Mouse (Mus musculus): ENCODE data around the gene Bag6. TPM values are rescaled to one million over a fixed set of nuclear protein-coding genes. Genes with fewer than 3 reads are reported as not detected.

Bag6 gene
- total RNA-seq, 1 experiment from 2014 or later = 103 TPM

- no peak for ATAC-seq (replicated peaks; ENCODE audit: low read depth, poor library complexity, severe bottlenecking)
Measured at GRCm38 (mm10) chr17:35140490-35140996, 5.6 kb downstream of the Bag6 start.

GRCm38 (mm10) chr17:35141971-35142370 is 7.0 kb downstream of the Bag6 start:
- ATAC-seq (replicated peaks; ENCODE audit: low read depth, poor library complexity, severe bottlenecking) = no peak

GRCm38 (mm10) chr17:35146139-35146538 is 11.2 kb downstream of the Bag6 start:
- ATAC-seq (replicated peaks; ENCODE audit: low read depth, poor library complexity, severe bottlenecking) = no peak

GRCm38 (mm10) chr17:35147348-35147747 is 12.4 kb downstream of the Bag6 start:
- ATAC-seq (replicated peaks; ENCODE audit: low read depth, poor library complexity, severe bottlenecking) = no peak

GRCm38 (mm10) chr17:35147922-35148639 is 13.1 kb downstream of the Bag6 start:
- no peak for ATAC-seq (replicated peaks; ENCODE audit: low read depth, poor library complexity, severe bottlenecking)

GRCm38 (mm10) chr17:35152121-35152520 is 17.1 kb downstream of the Bag6 start:
- no peak for ATAC-seq (replicated peaks; ENCODE audit: low read depth, poor library complexity, severe bottlenecking)

GRCm38 (mm10) chr17:35153077-35153476 is 18.1 kb downstream of the Bag6 start:
- no peak for ATAC-seq (replicated peaks; ENCODE audit: low read depth, poor library complexity, severe bottlenecking)

- ATAC-seq (replicated peaks; ENCODE audit: low read depth, poor library complexity, severe bottlenecking) = no peak
Measured at GRCm38 (mm10) chr17:35153931-35154330, 19.0 kb downstream of the Bag6 start.

GRCm38 (mm10) chr17:35154616-35155015 is 19.6 kb downstream of the Bag6 start:
- no peak for ATAC-seq (replicated peaks; ENCODE audit: low read depth, poor library complexity, severe bottlenecking)

- ATAC-seq (replicated peaks; ENCODE audit: low read depth, poor library complexity, severe bottlenecking) = no peak
Measured at GRCm38 (mm10) chr17:35155451-35155850, 20.5 kb downstream of the Bag6 start.

GRCm38 (mm10) chr17:35156461-35157200 is 21.7 kb downstream of the Bag6 start:
- no peak for ATAC-seq (replicated peaks; ENCODE audit: low read depth, poor library complexity, severe bottlenecking)

- ATAC-seq (replicated peaks; ENCODE audit: low read depth, poor library complexity, severe bottlenecking) = no peak
Measured at GRCm38 (mm10) chr17:35157254-35157653, 22.3 kb downstream of the Bag6 start.

GRCm38 (mm10) chr17:35157661-35158175 is 22.7 kb downstream of the Bag6 start:
- ATAC-seq (replicated peaks; ENCODE audit: low read depth, poor library complexity, severe bottlenecking) = no peak

- ATAC-seq (replicated peaks; ENCODE audit: low read depth, poor library complexity, severe bottlenecking) = no peak
Measured at GRCm38 (mm10) chr17:35158850-35159593, 24.0 kb downstream of the Bag6 start.

- no peak for ATAC-seq (replicated peaks; ENCODE audit: low read depth, poor library complexity, severe bottlenecking)
Measured at GRCm38 (mm10) chr17:35159638-35160037, 24.7 kb downstream of the Bag6 start.

GRCm38 (mm10) chr17:35161421-35161820 is 26.4 kb downstream of the Bag6 start:
- ATAC-seq (replicated peaks; ENCODE audit: low read depth, poor library complexity, severe bottlenecking) = no peak

- no peak for ATAC-seq (replicated peaks; ENCODE audit: low read depth, poor library complexity, severe bottlenecking)
Measured at GRCm38 (mm10) chr17:35162121-35162520, 27.1 kb downstream of the Bag6 start.

- no peak for ATAC-seq (replicated peaks; ENCODE audit: low read depth, poor library complexity, severe bottlenecking)
Measured at GRCm38 (mm10) chr17:35162730-35163129, 27.8 kb downstream of the Bag6 start.

GRCm38 (mm10) chr17:35163326-35164081 is 28.5 kb downstream of the Bag6 start:
- ATAC-seq (replicated peaks; ENCODE audit: low read depth, poor library complexity, severe bottlenecking) = no peak

GRCm38 (mm10) chr17:35164218-35164567 is 29.2 kb downstream of the Bag6 start:
- no peak for ATAC-seq (replicated peaks; ENCODE audit: low read depth, poor library complexity, severe bottlenecking)

Data from common myeloid progenitor, adult 5-6 weeks (primary cell).